Mouse (Mus musculus) layer of hippocampus, postnatal 25 days (tissue): ENCODE measurements around the gene Mrpl12. TPM values are rescaled to one million over a fixed set of nuclear protein-coding genes. Genes with fewer than 3 reads are reported as not detected.

Experiments
- DNase-seq, 2 experiments: peaks; one replicate each; pipeline ENCODE4 v3.0.0; 2022; ENCODE audit warnings: mixed read lengths in 2 of 2, low spot score in 1 of 2; ENCODE audit errors: extremely low spot score in 1 of 2
- total RNA-seq, 2 experiments: library from RNA; stranded (reverse); gene quantifications; 2 replicates each; pipeline ENCODE4 v1.2.3; 2021

The Mrpl12 gene
- total RNA-seq = 10 to 100 TPM; 60.9 to 72.0 TPM

- DNase-seq = peak; percentile 81 to 83
Observed at GRCm38 (mm10) chr11:120484265-120484981, at the start of gene Mrpl12. Gene Mrpl12, plus strand, starts transcription at chr11:120484613.

DNA sequence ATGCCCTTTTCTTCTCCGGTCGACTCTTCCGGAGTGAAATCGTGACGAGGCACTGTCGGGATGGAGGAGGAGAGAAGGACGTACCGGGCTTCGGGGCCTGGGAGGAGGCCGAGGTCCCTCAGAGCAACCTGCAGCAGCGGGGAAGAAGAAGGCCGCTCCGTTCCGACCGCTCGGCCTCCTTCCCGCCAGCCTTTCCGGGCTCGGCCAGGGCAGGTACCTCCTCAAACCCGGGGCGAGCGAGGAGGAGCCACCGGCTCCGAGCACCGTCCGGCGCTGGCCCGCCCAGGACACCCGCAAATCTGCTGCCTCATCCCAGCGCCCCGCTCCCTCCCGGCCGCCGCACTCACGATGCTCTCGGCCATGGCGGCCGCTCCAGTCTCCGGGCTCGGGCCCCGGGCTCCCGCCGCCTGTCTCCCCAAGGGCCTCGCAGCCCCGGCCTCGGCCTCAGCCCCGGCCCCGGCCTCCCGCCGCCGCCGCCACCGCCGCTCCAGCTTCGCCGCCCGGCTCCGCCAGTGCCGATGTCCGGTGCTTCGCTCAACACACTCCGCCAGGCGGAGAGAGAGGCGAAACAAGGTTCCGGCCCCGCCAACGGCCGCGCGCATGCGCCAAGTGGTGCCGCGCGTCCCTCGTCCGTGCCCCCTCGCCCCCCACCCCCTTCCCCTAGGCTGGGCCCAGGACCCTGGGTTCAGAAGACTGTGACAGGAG lies 47.1 kb upstream of the Mrpl12 start, which contains the start of gene Nploc4:
Gene Nploc4 (minus strand): TSS at position 557 of the 705 bp plus-strand sequence.
- peak; percentile 83 to 91 for DNase-seq

DNA sequence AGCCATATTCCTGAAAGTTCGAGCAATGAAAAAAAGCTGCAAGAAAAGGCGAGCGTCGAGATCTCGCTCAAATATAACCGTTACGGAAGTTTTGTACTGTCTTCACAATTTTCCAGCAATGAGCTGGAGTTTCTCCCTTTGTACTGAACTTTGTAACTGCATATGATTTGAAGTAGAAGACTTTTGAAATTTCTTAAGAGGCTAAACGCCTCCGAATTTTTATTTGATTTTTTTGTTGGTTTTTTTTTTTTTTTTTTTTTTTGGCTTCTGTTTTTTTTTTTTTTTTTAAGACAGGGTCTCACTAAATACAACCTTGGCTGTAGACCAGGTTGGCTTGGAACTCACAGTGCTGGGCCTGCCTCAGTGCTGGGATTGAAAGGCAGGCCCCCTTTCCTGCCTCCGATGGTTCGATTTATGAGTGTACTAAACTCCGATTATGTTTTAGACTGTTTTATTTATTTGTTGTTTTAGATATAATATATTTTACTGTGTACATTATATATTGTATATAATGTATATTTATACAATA lies 46.5 kb upstream of the Mrpl12 start:
- no peak for DNase-seq

DNA sequence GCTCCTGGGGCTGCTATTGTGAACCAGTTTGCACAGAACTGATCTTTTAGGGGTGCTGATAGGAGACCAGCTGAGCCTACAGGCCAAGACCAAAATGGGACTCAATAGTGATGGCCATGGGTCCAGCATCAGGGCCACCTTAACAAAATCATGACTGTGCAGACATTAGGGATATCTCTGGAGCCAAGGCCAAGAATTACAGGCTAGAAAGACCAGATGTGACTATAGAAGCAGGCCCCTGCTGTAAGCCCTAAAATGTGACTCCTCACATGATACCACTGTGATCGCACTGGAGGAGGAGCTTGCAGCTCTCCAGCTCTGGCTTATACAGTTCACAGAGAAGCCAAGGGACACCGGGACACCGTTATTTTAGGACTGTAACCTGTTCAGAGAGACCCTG lies 42.1 kb upstream of the Mrpl12 start, which contains the start of gene Tspan10:
Gene Tspan10 (plus strand): TSS at position 301 of the 400 bp plus-strand sequence.
- no peak for DNase-seq

- no peak for DNase-seq
Observed at GRCm38 (mm10) chr11:120442765-120443280, 41.6 kb upstream of the Mrpl12 start.

GRCm38 (mm10) chr11:120444106-120444505 lies 40.3 kb upstream of the Mrpl12 start:
- no peak for DNase-seq

DNA sequence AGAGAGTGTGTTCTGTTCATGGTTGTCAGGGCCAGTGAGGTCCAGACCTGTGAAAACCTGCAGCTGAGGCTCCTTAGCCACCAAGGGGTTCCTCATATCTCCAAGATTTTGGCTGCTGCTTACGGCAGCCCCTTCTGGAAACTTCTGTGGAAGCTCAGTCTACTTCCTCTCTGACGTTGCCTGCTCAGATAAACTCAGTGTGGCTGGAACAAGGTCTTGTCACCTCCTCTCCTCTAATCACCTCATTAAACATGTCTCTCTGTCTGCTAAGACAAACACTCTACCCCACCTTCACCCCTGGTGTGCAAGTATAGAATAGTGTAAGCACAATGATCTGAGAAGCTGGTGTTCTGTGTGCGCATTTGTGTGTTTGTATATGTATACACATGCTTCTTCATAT lies 38.9 kb upstream of the Mrpl12 start:
- no peak for DNase-seq

DNA sequence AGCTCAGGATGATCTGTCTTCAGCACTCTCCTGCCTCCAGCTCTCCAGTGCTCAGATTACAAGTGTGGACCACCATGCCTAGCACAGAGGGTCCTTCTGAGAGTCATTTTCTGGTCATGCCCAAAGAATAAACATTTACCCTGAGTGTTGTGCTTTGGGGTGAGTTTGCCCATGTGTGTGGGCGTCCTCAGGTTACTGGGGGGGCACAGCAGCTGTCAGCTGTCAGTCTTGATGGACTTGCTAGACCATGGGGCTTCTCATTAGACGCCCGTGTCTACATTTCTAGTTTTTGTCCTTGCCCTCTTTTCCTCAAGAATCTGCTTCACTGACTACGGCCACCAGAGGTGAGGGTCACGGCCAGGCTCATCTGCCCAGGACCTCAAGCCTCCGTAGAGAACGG lies 37.2 kb upstream of the Mrpl12 start:
- DNase-seq = no peak

GRCm38 (mm10) chr11:120452246-120452645 lies 32.2 kb upstream of the Mrpl12 start:
- no peak for DNase-seq

GRCm38 (mm10) chr11:120453306-120453705 lies 31.1 kb upstream of the Mrpl12 start, which contains the start of gene Pde6g:
Gene Pde6g, minus strand, starts transcription at chr11:120453500.
- no peak for DNase-seq

DNA sequence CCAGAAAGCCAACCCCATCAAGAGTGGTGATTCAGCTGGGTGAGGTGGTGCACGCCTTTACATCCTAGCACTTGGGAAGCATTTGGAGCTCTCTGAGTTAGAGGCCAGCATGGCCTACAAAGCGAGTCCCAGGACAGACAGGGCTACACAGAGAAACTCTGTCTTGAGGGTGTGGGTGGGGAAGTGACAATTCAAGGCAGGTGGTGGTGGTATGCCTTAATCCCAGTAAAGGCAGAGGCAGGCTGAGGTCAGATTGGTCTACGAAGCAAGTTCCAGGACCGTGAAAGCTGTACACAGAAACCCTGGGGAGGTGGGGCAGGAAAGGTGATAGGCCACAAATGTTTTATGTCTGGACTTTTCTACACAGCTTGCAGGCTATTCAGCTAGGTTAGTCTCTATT lies 29.4 kb upstream of the Mrpl12 start:
- no peak for DNase-seq

- DNase-seq = no peak
Observed at GRCm38 (mm10) chr11:120455413-120455812, 29.0 kb upstream of the Mrpl12 start.

DNA sequence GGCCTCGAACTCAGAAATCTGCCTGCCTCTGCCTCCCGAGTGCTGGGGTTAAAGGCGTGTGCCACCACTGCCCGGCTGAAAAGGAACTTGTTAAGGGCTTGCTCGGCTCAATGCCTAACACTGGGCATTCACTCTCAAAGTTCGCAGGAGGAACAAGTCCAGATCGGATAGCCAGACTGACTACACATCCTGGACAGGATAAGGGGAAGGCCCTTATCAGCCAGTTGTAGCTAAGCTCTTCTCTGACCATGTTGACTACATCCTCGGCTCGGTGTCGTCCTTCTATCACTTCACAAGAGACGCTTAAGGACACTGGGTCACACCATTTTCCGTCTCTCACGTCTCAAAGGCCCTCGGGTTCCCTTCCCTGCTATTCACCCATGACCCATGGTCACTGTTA lies 27.0 kb upstream of the Mrpl12 start:
- DNase-seq = no peak

- DNase-seq = peak; percentile 68 to 72
Observed at GRCm38 (mm10) chr11:120457772-120458751, 26.4 kb upstream of the Mrpl12 start, which contains the start of the genes Oxld1 and Ccdc137. Gene Oxld1, minus strand, starts transcription at chr11:120458068. Gene Ccdc137, plus strand, starts transcription at chr11:120458115.

GRCm38 (mm10) chr11:120458847-120459597 lies 25.4 kb upstream of the Mrpl12 start:
- no peak for DNase-seq

DNA sequence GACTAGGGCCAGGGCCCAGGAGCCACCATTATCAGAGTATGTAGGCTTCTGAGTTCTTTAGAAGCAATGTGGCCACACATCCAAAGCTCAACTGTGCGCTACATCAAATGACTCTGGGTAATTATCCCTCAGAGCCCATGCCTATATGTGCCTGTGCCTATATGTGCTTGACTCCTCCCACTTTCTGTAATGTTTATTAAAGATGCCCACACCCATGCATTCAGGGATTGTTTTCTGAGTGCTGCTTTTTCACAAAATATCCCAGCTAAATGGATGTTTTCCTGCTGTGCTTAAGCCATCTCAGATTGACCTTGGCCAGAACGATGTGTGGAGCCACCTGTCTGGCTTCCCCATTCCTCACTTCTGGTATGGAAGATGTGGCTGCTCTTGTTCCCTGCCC lies 20.9 kb upstream of the Mrpl12 start:
- no peak for DNase-seq

DNA sequence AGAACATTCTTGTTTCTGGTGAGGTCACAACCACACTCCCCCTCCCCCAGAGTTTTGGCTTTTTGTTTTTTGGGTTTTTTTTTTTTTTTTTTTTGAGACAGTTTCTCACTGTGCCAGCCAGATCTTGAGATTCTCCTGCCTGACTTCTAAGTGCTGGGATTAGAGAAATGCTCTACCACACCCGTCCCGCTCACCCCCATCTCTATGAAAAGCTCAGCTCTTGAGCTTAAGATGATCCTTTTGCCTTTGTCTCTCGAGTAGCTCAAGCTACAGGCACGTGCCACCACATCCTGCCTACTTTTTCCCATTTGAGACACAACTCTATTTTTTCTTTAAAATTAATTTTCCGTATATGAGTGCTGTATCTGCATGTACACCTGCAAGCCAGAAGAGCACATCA lies 20.0 kb upstream of the Mrpl12 start:
- no peak for DNase-seq

- no peak for DNase-seq
Observed at GRCm38 (mm10) chr11:120465521-120465920, 18.9 kb upstream of the Mrpl12 start.

GRCm38 (mm10) chr11:120467051-120467735 lies 17.2 kb upstream of the Mrpl12 start, which contains the start of gene Arl16:
Gene Arl16, minus strand, starts transcription at chr11:120467607.
- DNase-seq = peak; percentile 81 to 86
